Mouse (Mus musculus) adrenal gland, postnatal 10 days (tissue): Measurements from ENCODE around the gene Cox7b. TPM values are rescaled to one million over a fixed set of nuclear protein-coding genes. Genes with fewer than 3 reads are reported as not detected.
"Not testable (repeated sequence)": the region's sequence is repeated elsewhere in the genome, so short reads cannot be mapped to it uniquely, and the experiment has no call there.

ENCODE experiments used
- DNase-seq: peaks from one replicate; pipeline ENCODE4 v3.0.0; 2021; ENCODE audit warnings: mixed read lengths
- long read RNA-seq, 2 experiments: library from polyadenylated mRNA; stranded (forward); transcript quantifications; one replicate each; pipeline ENCODE4 v2.0.0; 2021
- total RNA-seq, 2 experiments: library from RNA; stranded (reverse); gene quantifications; 2 replicates each; pipeline ENCODE4 v1.2.3; 2021

Gene Cox7b
- 100 to 1,000 TPM; 959 to 981 TPM for total RNA-seq
- long read RNA-seq, experiment 1, transcript Cox7b-203 (2 exons, 526 nt) = minor isoform, 10 of 1,673 reads
- long read RNA-seq, experiment 1, transcript Cox7b-201 (3 exons, 1,001 nt) = major isoform, 995 of 1,673 reads
- long read RNA-seq, experiment 1, partial matches to known transcripts = 656 of 1,673 reads
- long read RNA-seq, experiment 1, other reads (novel, unspliced or antisense) = 12 of 1,673 reads
- long read RNA-seq, experiment 2, transcript Cox7b-201 (3 exons, 1,001 nt) = major isoform, 839 of 939 reads
- long read RNA-seq, experiment 2, transcript Cox7b-203 (2 exons, 526 nt) = minor isoform, 8 of 939 reads
- long read RNA-seq, experiment 2, partial matches to known transcripts = 84 of 939 reads
- long read RNA-seq, experiment 2, other reads (novel, unspliced or antisense) = 8 of 939 reads

- peak; percentile 78 for DNase-seq
These were observed at the start of gene Cox7b for GRCm38 (mm10) chrX:106015571-106016322. Gene Cox7b (plus strand): TSS chrX:106015700.

- no peak for DNase-seq
These were observed 13.9 kb upstream of the Cox7b start for GRCm38 (mm10) chrX:106001605-106002004.

GRCm38 (mm10) chrX:106010762-106011161, 4.7 kb upstream of the Cox7b start:
- no peak for DNase-seq

GRCm38 (mm10) chrX:106011465-106012159, 3.9 kb upstream of the Cox7b start, which contains the start of gene Magt1:
Gene Magt1 (minus strand): TSS chrX:106011906.
- peak; percentile 89 for DNase-seq

GRCm38 (mm10) chrX:106012559-106012958, 2.9 kb upstream of the Cox7b start:
- no peak for DNase-seq

- DNase-seq = peak; percentile 55
These were observed 2.3 kb upstream of the Cox7b start for GRCm38 (mm10) chrX:106013217-106013616.

- not testable (repeated sequence) for DNase-seq
These were observed 641 bp upstream of the Cox7b start for GRCm38 (mm10) chrX:106014741-106015377.

GRCm38 (mm10) chrX:106017102-106017501, 1.6 kb downstream of the Cox7b start:
- DNase-seq = no peak

GRCm38 (mm10) chrX:106017516-106017915, 2.0 kb downstream of the Cox7b start:
- no peak for DNase-seq

- DNase-seq = peak; percentile 93
These were observed 11.2 kb downstream of the Cox7b start, which contains the start of gene Atp7a for GRCm38 (mm10) chrX:106026418-106027342. Gene Atp7a (plus strand): TSS chrX:106027276.

- DNase-seq = no peak
These were observed 11.8 kb downstream of the Cox7b start for GRCm38 (mm10) chrX:106027343-106027674.

- DNase-seq = no peak
These were observed 14.7 kb downstream of the Cox7b start for GRCm38 (mm10) chrX:106030176-106030575.

- no peak for DNase-seq
These were observed 15.6 kb downstream of the Cox7b start for GRCm38 (mm10) chrX:106031124-106031523.

- no peak for DNase-seq
These were observed 20.2 kb downstream of the Cox7b start for GRCm38 (mm10) chrX:106035727-106036126.

GRCm38 (mm10) chrX:106037185-106037752, 21.8 kb downstream of the Cox7b start:
- no peak for DNase-seq

GRCm38 (mm10) chrX:106043863-106044617, 28.5 kb downstream of the Cox7b start:
- DNase-seq = no peak

GRCm38 (mm10) chrX:106045455-106045854, 30.0 kb downstream of the Cox7b start:
- DNase-seq = no peak

- DNase-seq = no peak
These were observed 30.4 kb downstream of the Cox7b start for GRCm38 (mm10) chrX:106045928-106046327.

- DNase-seq = no peak
These were observed 32.7 kb downstream of the Cox7b start for GRCm38 (mm10) chrX:106048191-106048590.
